Mouse (Mus musculus): ENCODE data around the gene Dhdh. TPM values are rescaled to one million over a fixed set of nuclear protein-coding genes. Genes with fewer than 3 reads are reported as not detected.
"Not testable (repeated sequence)": the region's sequence is repeated elsewhere in the genome, so short reads cannot be mapped to it uniquely, and the experiment has no call there.

Gene Dhdh
- total and polyA plus RNA-seq, 2 experiments: 37.7 to 73.7 TPM

DNA sequence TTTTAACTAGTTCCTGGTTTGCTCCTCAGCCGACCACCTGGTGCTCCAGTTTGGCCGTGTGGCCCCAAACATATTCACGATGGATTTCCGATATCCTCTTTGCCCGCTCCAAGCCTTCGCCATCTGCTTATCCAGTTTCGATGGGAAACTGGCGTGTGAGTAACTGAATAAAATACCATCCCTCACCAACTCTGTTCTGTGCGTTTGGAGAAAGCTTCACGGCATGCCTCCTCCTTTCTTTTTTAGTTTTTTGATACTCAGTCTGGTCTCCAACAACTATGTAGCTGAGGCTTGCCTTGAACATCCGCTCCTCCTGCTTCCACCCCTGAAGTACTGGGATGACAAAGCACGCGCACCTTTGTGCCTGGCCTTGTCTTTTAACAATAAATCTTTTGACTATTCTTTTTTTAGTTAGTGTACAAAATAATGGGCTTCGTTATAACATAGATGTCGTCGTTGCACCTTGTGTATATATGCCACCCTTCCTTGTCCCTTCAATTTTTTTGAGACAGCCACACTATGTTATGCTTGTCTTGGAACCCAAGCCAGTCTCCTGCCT lies 33.7 kb upstream of the Dhdh start:
- H3K79me2 ChIP-seq (ENCODE audit: control insufficient read depth, insufficient read depth, low read length): peaks cover 8% of the 10 kb centered on the region
- H3K4me3 ChIP-seq (ENCODE audit: insufficient read depth, low read depth, low read length): no peak overlapping the region
- no peaks in the 10 kb centered on the region for H3K27me3 ChIP-seq (ENCODE audit: control insufficient read depth, insufficient read depth, low read length)
- no peak for DNase-seq (ENCODE audit: extremely low read depth, low read depth, low spot score)
- peaks cover 11% of the 10 kb centered on the region for H3K4me1 ChIP-seq (ENCODE audit: control insufficient read depth, insufficient read depth, low read length)
- H3K36me3 ChIP-seq (ENCODE audit: control insufficient read depth, insufficient read depth, low read length): peaks cover 3% of the 10 kb centered on the region; the same call in 1 of the 2 replicates
- no peak overlapping the region; the same call in 1 of the 2 replicates for H3K27ac ChIP-seq (replicated peaks; ENCODE audit: insufficient read depth, low read depth, low read length)
- TF ChIP-seq POLR2A (IDR thresholded peaks at IDR 0.05; ENCODE audit: extremely low read depth, insufficient read depth, low read length): no peak
- TF ChIP-seq CTCF (IDR thresholded peaks at IDR 0.05; ENCODE audit: low read depth, low read length): no peak
- no peak overlapping the region for H3K9ac ChIP-seq (ENCODE audit: low read depth, low read length)
- WGBS: 63% methylated on average over 16 of the region's 16 CpGs

GRCm38 (mm10) chr7:45521728-45522184 lies 33.2 kb upstream of the Dhdh start:
- peak overlapping the region; percentile 71 for H3K9ac ChIP-seq (ENCODE audit: low read depth, low read length)
- 1% methylated on average over 28 of the region's 28 CpGs for WGBS
- DNase-seq (ENCODE audit: extremely low read depth, low read depth, low spot score): peak; percentile 72
- H3K4me1 ChIP-seq (ENCODE audit: control insufficient read depth, insufficient read depth, low read length): peaks cover 11% of the 10 kb centered on the region
- H3K4me3 ChIP-seq (ENCODE audit: insufficient read depth, low read depth, low read length): peak overlapping the region; percentile 56
- TF ChIP-seq CTCF (IDR thresholded peaks at IDR 0.05; ENCODE audit: low read depth, low read length) (no peak), POLR2A (IDR thresholded peaks at IDR 0.05; ENCODE audit: extremely low read depth, insufficient read depth, low read length) (no peak)
- peaks cover 8% of the 10 kb centered on the region for H3K79me2 ChIP-seq (ENCODE audit: control insufficient read depth, insufficient read depth, low read length)
- H3K27me3 ChIP-seq (ENCODE audit: control insufficient read depth, insufficient read depth, low read length): no peaks in the 10 kb centered on the region
- H3K36me3 ChIP-seq (ENCODE audit: control insufficient read depth, insufficient read depth, low read length): peaks cover 3% of the 10 kb centered on the region; the same call in 1 of the 2 replicates
- H3K27ac ChIP-seq (replicated peaks; ENCODE audit: insufficient read depth, low read depth, low read length): peak overlapping the region; percentile 50

DNA sequence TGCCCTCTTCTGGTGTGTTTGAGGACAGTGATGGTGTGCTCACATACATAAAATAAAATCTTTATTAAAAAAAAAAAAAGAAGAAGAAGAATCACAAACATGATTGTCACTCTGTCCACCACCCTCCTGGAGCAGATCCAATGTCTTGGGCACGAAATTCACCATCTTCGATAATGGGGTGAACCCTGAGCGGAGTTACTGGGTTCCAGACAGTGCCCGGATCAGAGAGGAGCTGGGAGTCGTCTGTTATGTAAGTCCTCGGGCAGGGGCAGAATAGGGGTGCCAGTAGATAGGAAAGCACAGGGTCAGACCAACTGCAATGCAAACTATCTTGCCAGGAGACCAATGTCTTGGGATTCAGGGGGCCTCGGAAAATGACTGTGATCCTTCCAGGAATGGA lies 32.0 kb upstream of the Dhdh start:
- no peak overlapping the region for H3K9ac ChIP-seq (ENCODE audit: low read depth, low read length)
- no peak for DNase-seq (ENCODE audit: extremely low read depth, low read depth, low spot score)
- no peaks in the 10 kb centered on the region for H3K27me3 ChIP-seq (ENCODE audit: control insufficient read depth, insufficient read depth, low read length)
- H3K79me2 ChIP-seq (ENCODE audit: control insufficient read depth, insufficient read depth, low read length): peaks cover 8% of the 10 kb centered on the region
- no peak overlapping the region for H3K4me3 ChIP-seq (ENCODE audit: insufficient read depth, low read depth, low read length)
- no peak overlapping the region for H3K27ac ChIP-seq (replicated peaks; ENCODE audit: insufficient read depth, low read depth, low read length)
- peaks cover 3% of the 10 kb centered on the region; the same call in 1 of the 2 replicates for H3K36me3 ChIP-seq (ENCODE audit: control insufficient read depth, insufficient read depth, low read length)
- TF ChIP-seq POLR2A (IDR thresholded peaks at IDR 0.05; ENCODE audit: extremely low read depth, insufficient read depth, low read length) (no peak), CTCF (IDR thresholded peaks at IDR 0.05; ENCODE audit: low read depth, low read length) (no peak)
- H3K4me1 ChIP-seq (ENCODE audit: control insufficient read depth, insufficient read depth, low read length): peaks cover 11% of the 10 kb centered on the region
- WGBS: 93% methylated on average over 7 of the region's 7 CpGs

DNA sequence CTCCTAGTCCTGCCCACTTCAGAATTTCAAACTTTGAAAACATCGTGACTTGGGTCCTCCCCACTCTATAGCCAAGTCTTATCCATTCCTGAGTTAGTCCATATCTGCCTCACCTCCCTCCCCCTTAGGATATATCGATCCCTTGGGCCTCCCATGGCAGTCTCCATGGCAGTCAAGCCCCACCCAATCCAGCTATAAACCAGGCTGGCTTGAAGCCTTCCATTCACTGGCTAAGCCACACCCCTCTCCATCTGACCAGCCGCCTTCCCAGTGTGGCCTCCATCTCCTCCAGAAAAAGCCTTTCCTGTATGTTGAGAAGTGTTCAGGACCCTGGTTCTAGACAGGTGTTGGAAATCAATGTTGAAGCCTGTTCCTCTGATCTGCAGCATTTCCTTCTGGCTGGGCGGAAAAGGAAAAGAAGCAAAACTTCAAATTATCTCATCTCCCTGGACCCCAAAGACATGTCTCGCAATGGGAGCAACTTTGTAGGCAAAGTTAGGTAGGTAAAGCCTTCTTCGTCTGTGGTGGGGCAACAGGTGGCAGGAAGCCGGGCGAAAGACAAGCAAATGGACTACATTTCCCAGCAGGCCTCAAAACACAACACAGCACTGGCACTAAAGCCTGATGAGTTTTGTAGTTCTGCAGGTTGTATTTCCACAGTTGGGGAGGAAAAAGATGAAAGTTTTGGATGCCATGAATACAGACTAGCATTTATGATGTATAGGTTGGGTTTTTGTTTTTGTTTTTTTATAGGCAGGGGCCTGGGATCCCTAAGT lies 30.9 kb upstream of the Dhdh start:
- Histone ChIP-seq H3K27me3 (ENCODE audit: control insufficient read depth, insufficient read depth, low read length) (no peaks in the 10 kb centered on the region), H3K79me2 (ENCODE audit: control insufficient read depth, insufficient read depth, low read length) (peaks cover under 1% of the 10 kb centered on the region; the same call in 1 of the 2 replicates), H3K9ac (ENCODE audit: low read depth, low read length) (no peak overlapping the region), H3K4me1 (ENCODE audit: control insufficient read depth, insufficient read depth, low read length) (peaks cover 6% of the 10 kb centered on the region), H3K27ac (replicated peaks; ENCODE audit: insufficient read depth, low read depth, low read length) (no peak overlapping the region), H3K36me3 (ENCODE audit: control insufficient read depth, insufficient read depth, low read length) (peaks cover 3% of the 10 kb centered on the region; the same call in 1 of the 2 replicates), H3K4me3 (ENCODE audit: insufficient read depth, low read depth, low read length) (no peak overlapping the region)
- TF ChIP-seq CTCF (IDR thresholded peaks at IDR 0.05; ENCODE audit: low read depth, low read length): no peak
- TF ChIP-seq POLR2A (IDR thresholded peaks at IDR 0.05; ENCODE audit: extremely low read depth, insufficient read depth, low read length): no peak
- no peak for DNase-seq (ENCODE audit: extremely low read depth, low read depth, low spot score)
- 77% methylated on average over 8 of the region's 8 CpGs for WGBS

GRCm38 (mm10) chr7:45518618-45519017 lies 30.0 kb upstream of the Dhdh start:
- DNase-seq (ENCODE audit: extremely low read depth, low read depth, low spot score): no peak
- TF ChIP-seq CTCF (IDR thresholded peaks at IDR 0.05; ENCODE audit: low read depth, low read length) (no peak), POLR2A (IDR thresholded peaks at IDR 0.05; ENCODE audit: extremely low read depth, insufficient read depth, low read length) (no peak)
- Histone ChIP-seq H3K4me3 (ENCODE audit: insufficient read depth, low read depth, low read length) (no peak overlapping the region), H3K36me3 (ENCODE audit: control insufficient read depth, insufficient read depth, low read length) (peaks cover 3% of the 10 kb centered on the region; the same call in 1 of the 2 replicates), H3K79me2 (ENCODE audit: control insufficient read depth, insufficient read depth, low read length) (no peaks in the 10 kb centered on the region), H3K9ac (ENCODE audit: low read depth, low read length) (no peak overlapping the region), H3K27me3 (ENCODE audit: control insufficient read depth, insufficient read depth, low read length) (no peaks in the 10 kb centered on the region), H3K27ac (replicated peaks; ENCODE audit: insufficient read depth, low read depth, low read length) (no peak overlapping the region), H3K4me1 (ENCODE audit: control insufficient read depth, insufficient read depth, low read length) (peaks cover 4% of the 10 kb centered on the region; the same call in 1 of the 2 replicates)
- 95% methylated on average over 16 of the region's 16 CpGs for WGBS

DNA sequence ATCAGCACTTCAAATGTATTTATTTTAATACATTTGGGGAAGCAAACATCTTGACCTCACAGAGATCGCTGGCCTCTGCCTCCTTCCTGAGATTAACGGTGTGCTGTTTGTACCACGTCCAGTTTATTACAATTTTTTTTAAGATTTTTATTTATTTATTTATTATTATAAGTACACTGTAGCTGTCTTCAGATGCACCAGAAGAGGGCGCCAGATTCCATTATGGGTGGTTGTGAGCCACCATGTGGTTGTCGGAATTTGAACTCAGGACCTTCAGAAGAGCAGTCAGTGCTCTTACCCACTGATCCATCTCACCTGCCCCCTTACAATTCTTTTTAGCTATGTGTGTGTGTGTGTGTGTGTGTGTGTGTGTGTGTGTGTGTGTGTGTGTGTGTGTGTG lies 28.2 kb upstream of the Dhdh start:
- not testable (repeated sequence) for H3K36me3 ChIP-seq (ENCODE audit: control insufficient read depth, insufficient read depth, low read length); H3K79me2 ChIP-seq (ENCODE audit: control insufficient read depth, insufficient read depth, low read length); H3K4me1 ChIP-seq (ENCODE audit: control insufficient read depth, insufficient read depth, low read length); H3K4me3 ChIP-seq (ENCODE audit: insufficient read depth, low read depth, low read length); DNase-seq (ENCODE audit: extremely low read depth, low read depth, low spot score); H3K27me3 ChIP-seq (ENCODE audit: control insufficient read depth, insufficient read depth, low read length); H3K27ac ChIP-seq (replicated peaks; ENCODE audit: insufficient read depth, low read depth, low read length); H3K9ac ChIP-seq (ENCODE audit: low read depth, low read length)
- 68% methylated on average over 5 of the region's 5 CpGs for WGBS

Data from liver, adult 2 months (tissue).